Mouse (Mus musculus) 3T3-L1 (cell line): ENCODE measurements around the gene Abhd14a.

Source experiments
- DNase-seq: peaks from one replicate; pipeline ENCODE4 v3.0.0-alpha.2; 2015; ENCODE audit warnings: low read depth, low spot score

The Abhd14a gene

GRCm38 (mm10) chr9:106411729-106412128 lies 35.7 kb downstream of the Abhd14a start:
- no peak for DNase-seq

GRCm38 (mm10) chr9:106411091-106411594 lies 36.3 kb downstream of the Abhd14a start:
- no peak for DNase-seq

GRCm38 (mm10) chr9:106410086-106410650 lies 37.3 kb downstream of the Abhd14a start:
- no peak for DNase-seq

GRCm38 (mm10) chr9:106409096-106409495 lies 38.4 kb downstream of the Abhd14a start:
- DNase-seq: no peak

- no peak for DNase-seq
Measured at GRCm38 (mm10) chr9:106406443-106407078, 40.9 kb downstream of the Abhd14a start.

GRCm38 (mm10) chr9:106405275-106405674 lies 42.2 kb downstream of the Abhd14a start:
- peak; percentile 58 for DNase-seq

GRCm38 (mm10) chr9:106402607-106403375 lies 44.7 kb downstream of the Abhd14a start:
- no peak for DNase-seq

GRCm38 (mm10) chr9:106402149-106402548 lies 45.3 kb downstream of the Abhd14a start:
- no peak for DNase-seq

- no peak for DNase-seq
Measured at GRCm38 (mm10) chr9:106399808-106400207, 47.7 kb downstream of the Abhd14a start.

GRCm38 (mm10) chr9:106398667-106399311 lies 48.7 kb downstream of the Abhd14a start:
- no peak for DNase-seq

GRCm38 (mm10) chr9:106397733-106398132 lies 49.7 kb downstream of the Abhd14a start:
- DNase-seq: no peak

GRCm38 (mm10) chr9:106394649-106395602 lies 52.6 kb downstream of the Abhd14a start:
- DNase-seq: no peak

GRCm38 (mm10) chr9:106393548-106393947 lies 53.9 kb downstream of the Abhd14a start:
- DNase-seq: no peak

- no peak for DNase-seq
Measured at GRCm38 (mm10) chr9:106392828-106393527, 54.5 kb downstream of the Abhd14a start.
